Mouse (Mus musculus): ENCODE data around the gene Cbr3.

Cbr3 gene

GRCm38 (mm10) chr16:93711411-93712188 lies 28.6 kb downstream of the Cbr3 start, which contains the start of gene Dop1b:
Gene Dop1b, plus strand, starts transcription at chr16:93711904.
- peak; percentile 97 for DNase-seq (ENCODE audit: low spot score)

GRCm38 (mm10) chr16:93712189-93712885 lies 29.3 kb downstream of the Cbr3 start:
- peak; percentile 21 for DNase-seq (ENCODE audit: low spot score)

GRCm38 (mm10) chr16:93712966-93713365 lies 30.0 kb downstream of the Cbr3 start:
- DNase-seq (ENCODE audit: low spot score) = no peak

- DNase-seq (ENCODE audit: low spot score) = no peak
These were observed 31.4 kb downstream of the Cbr3 start for GRCm38 (mm10) chr16:93714426-93714825.

- DNase-seq (ENCODE audit: low spot score) = no peak
These were observed 32.8 kb downstream of the Cbr3 start for GRCm38 (mm10) chr16:93715826-93716225.

- no peak for DNase-seq (ENCODE audit: low spot score)
These were observed 34.3 kb downstream of the Cbr3 start for GRCm38 (mm10) chr16:93717299-93717703.

- DNase-seq (ENCODE audit: low spot score) = no peak
These were observed 38.8 kb downstream of the Cbr3 start for GRCm38 (mm10) chr16:93721771-93722170.

- DNase-seq (ENCODE audit: low spot score) = no peak
These were observed 39.5 kb downstream of the Cbr3 start for GRCm38 (mm10) chr16:93722476-93722875.

GRCm38 (mm10) chr16:93725417-93726144 lies 42.6 kb downstream of the Cbr3 start:
- no peak for DNase-seq (ENCODE audit: low spot score)

- no peak for DNase-seq (ENCODE audit: low spot score)
These were observed 43.2 kb downstream of the Cbr3 start for GRCm38 (mm10) chr16:93726186-93726585.

GRCm38 (mm10) chr16:93728676-93729075 lies 45.7 kb downstream of the Cbr3 start:
- no peak for DNase-seq (ENCODE audit: low spot score)

GRCm38 (mm10) chr16:93729801-93730721 lies 47.0 kb downstream of the Cbr3 start:
- no peak for DNase-seq (ENCODE audit: low spot score)

GRCm38 (mm10) chr16:93731310-93731709 lies 48.3 kb downstream of the Cbr3 start:
- no peak for DNase-seq (ENCODE audit: low spot score)

GRCm38 (mm10) chr16:93732875-93733569 lies 50.0 kb downstream of the Cbr3 start:
- no peak for DNase-seq (ENCODE audit: low spot score)

- DNase-seq (ENCODE audit: low spot score) = no peak
These were observed 56.2 kb downstream of the Cbr3 start for GRCm38 (mm10) chr16:93739251-93739650.

All from T-cell, adult 2 months (primary cell).